Mouse (Mus musculus): ENCODE results near the gene Gm9913.

Gene Gm9913

GRCm38 (mm10) chr2:125494831-125495812 lies 9.8 kb upstream of the Gm9913 start:
- DNase-seq (ENCODE audit: low read depth, low spot score) = no peak

GRCm38 (mm10) chr2:125496696-125497095 lies 8.2 kb upstream of the Gm9913 start:
- DNase-seq (ENCODE audit: low read depth, low spot score) = no peak

GRCm38 (mm10) chr2:125498216-125498615 lies 6.7 kb upstream of the Gm9913 start:
- no peak for DNase-seq (ENCODE audit: low read depth, low spot score)

GRCm38 (mm10) chr2:125501526-125501925 lies 3.4 kb upstream of the Gm9913 start:
- no peak for DNase-seq (ENCODE audit: low read depth, low spot score)

GRCm38 (mm10) chr2:125505746-125506315 lies 942 bp downstream of the Gm9913 start:
- DNase-seq (ENCODE audit: low read depth, low spot score) = no peak

- DNase-seq (ENCODE audit: low read depth, low spot score) = no peak
Measured at GRCm38 (mm10) chr2:125506316-125507054, 1.6 kb downstream of the Gm9913 start.

- no peak for DNase-seq (ENCODE audit: low read depth, low spot score)
Measured at GRCm38 (mm10) chr2:125507893-125508292, 3.0 kb downstream of the Gm9913 start, which contains the start of gene Fbn1. Gene Fbn1 (minus strand): TSS chr2:125507993.

- DNase-seq (ENCODE audit: low read depth, low spot score) = no peak
Measured at GRCm38 (mm10) chr2:125508381-125508780, 3.5 kb downstream of the Gm9913 start.

- no peak for DNase-seq (ENCODE audit: low read depth, low spot score)
Measured at GRCm38 (mm10) chr2:125510752-125511151, 5.9 kb downstream of the Gm9913 start.

- no peak for DNase-seq (ENCODE audit: low read depth, low spot score)
Measured at GRCm38 (mm10) chr2:125511898-125512297, 7.0 kb downstream of the Gm9913 start.

- DNase-seq (ENCODE audit: low read depth, low spot score) = no peak
Measured at GRCm38 (mm10) chr2:125512544-125512943, 7.7 kb downstream of the Gm9913 start.

GRCm38 (mm10) chr2:125514391-125514790 lies 9.5 kb downstream of the Gm9913 start:
- DNase-seq (ENCODE audit: low read depth, low spot score) = no peak

GRCm38 (mm10) chr2:125515291-125516057 lies 10.6 kb downstream of the Gm9913 start:
- no peak for DNase-seq (ENCODE audit: low read depth, low spot score)

- no peak for DNase-seq (ENCODE audit: low read depth, low spot score)
Measured at GRCm38 (mm10) chr2:125516594-125516993, 11.7 kb downstream of the Gm9913 start.

- DNase-seq (ENCODE audit: low read depth, low spot score) = no peak
Measured at GRCm38 (mm10) chr2:125525484-125525883, 20.6 kb downstream of the Gm9913 start.

GRCm38 (mm10) chr2:125526566-125526965 lies 21.7 kb downstream of the Gm9913 start:
- DNase-seq (ENCODE audit: low read depth, low spot score) = no peak

- DNase-seq (ENCODE audit: low read depth, low spot score) = no peak
Measured at GRCm38 (mm10) chr2:125530665-125531064, 25.8 kb downstream of the Gm9913 start.

GRCm38 (mm10) chr2:125539640-125540039 lies 34.8 kb downstream of the Gm9913 start:
- no peak for DNase-seq (ENCODE audit: low read depth, low spot score)

GRCm38 (mm10) chr2:125540579-125540978 lies 35.7 kb downstream of the Gm9913 start:
- DNase-seq (ENCODE audit: low read depth, low spot score) = no peak

GRCm38 (mm10) chr2:125541451-125541850 lies 36.6 kb downstream of the Gm9913 start:
- DNase-seq (ENCODE audit: low read depth, low spot score) = no peak

- DNase-seq (ENCODE audit: low read depth, low spot score) = no peak
Measured at GRCm38 (mm10) chr2:125543646-125544045, 38.8 kb downstream of the Gm9913 start.

Measured in CD4-positive helper T cell, adult 2 months (primary cell).